Mouse (Mus musculus) kidney, adult 2 months (tissue): Measurements from ENCODE around the gene Gm1043.

Source experiments
- CTCF ChIP-seq: fragments of 200-500 bp; conservative IDR thresholded peaks from 2 replicates; pipeline ENCODE4 v1.5.1; 2011; ENCODE audit warnings: low read depth, mild to moderate bottlenecking, control low read depth, low read length, moderate library complexity, mixed read lengths; ENCODE audit not compliant: insufficient read depth, insufficient read length
- POLR2A ChIP-seq: fragments of 200-500 bp; IDR thresholded peaks from one replicate; pipeline ENCODE4 v1.6.1; 2011; ENCODE audit warnings: low read depth, low read length, control low read depth

DNA sequence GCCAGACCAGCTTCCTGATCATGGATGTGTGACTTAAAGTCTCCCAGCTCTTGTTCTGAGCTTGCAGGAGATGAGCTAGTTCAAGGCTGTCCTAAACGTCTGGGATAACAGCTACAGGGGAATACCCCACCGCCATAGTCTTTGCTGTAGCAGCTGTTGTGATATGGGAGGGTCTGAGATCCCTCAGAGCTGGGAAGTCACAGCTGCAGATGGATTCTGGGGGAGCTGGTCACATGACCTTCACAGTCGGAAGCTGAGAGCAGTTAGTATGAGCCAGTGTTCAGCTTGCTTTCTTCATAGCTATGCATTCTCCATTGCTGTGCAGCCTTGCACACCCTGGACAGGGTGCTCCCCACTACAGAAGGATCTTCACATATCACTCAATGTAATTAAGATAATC, 748 bp downstream of the Gm1043 start:
- no peak for TF ChIP-seq POLR2A
- no peak for TF ChIP-seq CTCF
